Mouse (Mus musculus) embryonic stem cell, embryonic (primary cell): ENCODE data around the gene Sh3yl1.

Source experiments
- CTCF ChIA-PET, 4 experiments: fragments of 300-600 bp in 2 of 4; fragments of 350-600 bp in 2 of 4; sonication (Branson Sonifier 250); formaldehyde crosslinking; loops; one replicate each; lab custom pipeline; 2022; ENCODE audit warnings: inconsistent platforms in 2 of 4; lab: Charles Lee
- POLR2A ChIA-PET, 4 experiments: fragments of 300-600 bp in 2 of 4; fragments of 350-600 bp in 2 of 4; sonication (Branson Sonifier 250); formaldehyde crosslinking; loops; one replicate each; lab custom pipeline; 2022; ENCODE audit warnings: antibody characterized with exemption in 4 of 4, inconsistent platforms in 1 of 4; lab: Charles Lee

Sh3yl1 gene

GRCm38 (mm10) chr12:30922401-30922800 is 10.9 kb downstream of the Sh3yl1 start:
- CTCF ChIA-PET: interaction anchor here in 1 of 4 experiments (0.8 kb wide), 1 partner anchor 15 kb away, joined by 4 read pairs; no protein-coding TSS in a partner anchor
- POLR2A ChIA-PET: interaction anchor here in 3 of 4 experiments (0.7 to 3.2 kb wide), 3 partner anchors 10 to 338 kb away, joined by 3 to 15 read pairs (median 6); partner anchors contain the start of genes Acp1 (in 2 of the 3), Sh3yl1 (in 2 of the 3) and Tmem18 (in 1 of the 3)

DNA sequence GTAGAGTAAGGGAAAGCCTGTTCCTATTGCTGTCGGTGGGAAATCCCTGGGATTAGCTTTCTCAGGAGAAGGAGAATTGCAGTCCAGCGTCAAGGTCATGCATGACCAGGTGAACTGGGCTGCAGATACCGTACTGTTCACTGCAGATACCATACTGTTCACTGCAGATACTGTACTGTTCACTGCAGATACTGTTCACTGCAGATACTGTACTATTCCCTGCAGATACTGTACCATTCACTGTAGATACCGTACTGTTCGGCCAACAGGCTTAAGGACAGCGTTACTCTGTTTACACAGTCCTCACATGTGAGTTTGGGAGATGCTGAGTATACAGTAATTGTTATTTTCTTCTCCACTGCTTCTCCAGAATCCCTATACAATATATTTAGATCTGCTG is 16.7 kb downstream of the Sh3yl1 start:
- ChIA-PET POLR2A (interaction anchor here in 1 of 4 experiments (1.2 kb wide), 1 partner anchor 17 kb away, joined by 3 read pairs; the partner anchor contains the start of genes Acp1 and Sh3yl1), CTCF (no interaction called here)

GRCm38 (mm10) chr12:30933299-30933698 is 21.8 kb downstream of the Sh3yl1 start:
- CTCF ChIA-PET: interaction anchor here in 1 of 4 experiments (0.9 to 1.3 kb wide), 3 partner anchors 10 to 76 kb away, joined by 3 read pairs; no protein-coding TSS in a partner anchor

GRCm38 (mm10) chr12:30936899-30937298 is 25.4 kb downstream of the Sh3yl1 start:
- POLR2A ChIA-PET: no interaction called here
- CTCF ChIA-PET: no interaction called here

More at GRCm38 (mm10) chr12:30933299-30933698, 21.8 kb downstream of the Sh3yl1 start:
- POLR2A ChIA-PET: no interaction called here

- ChIA-PET POLR2A (no interaction called here), CTCF (interaction anchor here in 2 of 4 experiments (0.5 to 0.7 kb wide), 4 partner anchors 10 to 344 kb away, joined by 3 to 4 read pairs (median 4); no protein-coding TSS in a partner anchor)
Measured at GRCm38 (mm10) chr12:30943057-30943986, 31.9 kb downstream of the Sh3yl1 start.

DNA sequence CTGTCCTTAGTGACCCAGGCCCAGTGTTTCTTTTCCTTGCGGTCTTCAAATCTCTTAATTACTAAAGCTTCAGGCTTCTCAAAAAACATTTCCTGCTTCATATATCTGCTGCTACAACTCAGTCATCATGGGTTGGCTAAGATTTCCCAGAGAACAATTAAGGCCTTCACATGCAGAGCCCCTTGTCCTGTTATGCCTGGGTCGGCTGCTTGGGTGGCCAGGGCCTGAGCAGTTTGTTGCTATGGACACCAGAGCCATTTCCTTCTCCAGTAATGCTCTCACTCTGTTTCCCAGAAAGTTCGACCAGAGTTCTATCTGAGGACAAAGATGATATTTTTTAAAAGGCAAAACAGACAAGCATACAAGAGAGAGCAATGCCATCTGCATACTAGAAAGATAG is 32.7 kb downstream of the Sh3yl1 start:
- POLR2A ChIA-PET: no interaction called here
- CTCF ChIA-PET: interaction anchor here in 1 of 4 experiments (0.7 kb wide), 1 partner anchor 278 kb away, joined by 3 read pairs; no protein-coding TSS in a partner anchor

- ChIA-PET CTCF (no interaction called here), POLR2A (no interaction called here)
Measured at GRCm38 (mm10) chr12:30970700-30971099, 59.2 kb downstream of the Sh3yl1 start.

DNA sequence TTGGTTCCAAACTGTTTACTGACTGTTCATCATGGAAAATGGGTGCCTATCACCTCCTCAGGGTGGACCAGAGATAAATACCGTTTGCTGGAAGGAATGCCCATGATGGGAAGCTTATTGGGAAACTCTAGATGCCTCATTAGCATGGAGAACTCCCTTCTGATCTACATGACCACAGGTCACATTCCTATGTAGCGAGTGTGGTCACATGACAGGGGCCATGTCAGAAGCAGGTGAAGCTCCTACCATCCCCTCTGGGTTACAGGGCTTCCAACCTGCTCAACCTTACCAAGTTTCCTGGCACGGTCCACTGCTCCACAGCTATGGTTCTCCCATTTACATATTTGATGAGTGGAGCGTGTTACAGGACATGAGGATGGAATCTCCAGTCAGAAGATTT is 92.3 kb downstream of the Sh3yl1 start:
- ChIA-PET POLR2A (no interaction called here), CTCF (interaction anchor here (0.6 to 2.2 kb wide), 6 partner anchors 15 to 446 kb away, joined by 3 to 16 read pairs (median 8); no protein-coding TSS in a partner anchor)

GRCm38 (mm10) chr12:31005010-31005409 is 93.5 kb downstream of the Sh3yl1 start:
- CTCF ChIA-PET: interaction anchor here (0.8 to 2.2 kb wide), 9 partner anchors 17 to 636 kb away, joined by 3 to 18 read pairs (median 7); partner anchors contain the start of genes Acp1 (in 1 of the 4) and Sh3yl1 (in 1 of the 4)

DNA sequence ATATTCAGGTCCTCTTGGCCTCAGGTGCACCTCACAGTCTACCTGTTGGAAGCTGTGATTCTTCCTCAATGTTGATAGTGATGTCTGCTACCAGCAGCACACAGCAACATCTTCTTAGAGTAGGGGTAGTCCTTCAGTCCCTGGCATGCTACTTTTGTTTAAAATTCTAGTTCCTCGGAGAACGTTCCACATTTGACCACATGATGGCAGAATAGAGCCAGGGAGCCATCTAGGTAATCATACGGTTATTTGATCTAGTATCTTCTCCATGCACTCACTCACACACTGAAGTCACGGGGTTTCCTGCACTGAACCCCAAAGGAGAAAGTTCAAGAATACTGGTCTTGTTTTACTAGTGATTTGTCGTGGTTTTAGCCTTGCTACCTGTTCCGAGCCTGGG is 96.7 kb downstream of the Sh3yl1 start:
- CTCF ChIA-PET: interaction anchor here in 1 of 4 experiments (1.6 kb wide), 1 partner anchor 411 kb away, joined by 4 read pairs; no protein-coding TSS in a partner anchor
- POLR2A ChIA-PET: no interaction called here

More at GRCm38 (mm10) chr12:31005010-31005409, 93.5 kb downstream of the Sh3yl1 start:
- POLR2A ChIA-PET: no interaction called here
